Mouse (Mus musculus) liver, postnatal 0 days (tissue): ENCODE measurements around the gene Cog1. TPM values are rescaled to one million over a fixed set of nuclear protein-coding genes. Genes with fewer than 3 reads are reported as not detected.

Experiments used
- ATAC-seq: fragments of 200-750 bp; cut with Nextera tagmentation; 2 replicates; pipeline ENCODE4 v1.8.0; 2017; ENCODE audit warnings: mild to moderate bottlenecking, moderate library complexity
- DNase-seq: peaks from one replicate; pipeline ENCODE4 v3.0.0-alpha.2; 2016
- H3K27ac ChIP-seq: fragments of 300-500 bp; sonication (generic); 2 replicates; pipeline ENCODE4 v1.5.1; 2014; ENCODE audit warnings: antibody characterized with exemption, moderate library complexity, mild to moderate bottlenecking, low read depth
- H3K27me3 ChIP-seq: fragments of 300-500 bp; sonication (generic); 2 replicates; pipeline ENCODE4 v1.6.1; 2014; ENCODE audit warnings: low read length, control low read depth, mixed read lengths; ENCODE audit not compliant: insufficient read depth
- H3K36me3 ChIP-seq: fragments of 300-500 bp; sonication (generic); replicated peaks from 2 replicates; pipeline ENCODE4 v1.6.1; 2014; ENCODE audit warnings: mild to moderate bottlenecking, control low read depth, low read length, moderate library complexity, mixed read lengths; ENCODE audit not compliant: insufficient read depth
- H3K4me1 ChIP-seq: fragments of 300-500 bp; sonication (generic); 2 replicates; pipeline ENCODE4 v1.6.1; 2014; ENCODE audit warnings: antibody characterized with exemption, mild to moderate bottlenecking, control low read depth; ENCODE audit not compliant: insufficient read depth
- H3K4me2 ChIP-seq: fragments of 300-500 bp; sonication (generic); 2 replicates; pipeline ENCODE4 v1.6.1; 2014; ENCODE audit warnings: low read depth, mild to moderate bottlenecking, low read length, moderate library complexity, mixed read lengths
- H3K4me3 ChIP-seq: fragments of 300-500 bp; sonication (generic); 2 replicates; pipeline ENCODE4 v1.5.1; 2014; ENCODE audit warnings: low read depth, low read length
- H3K9ac ChIP-seq: fragments of 300-500 bp; sonication (generic); replicated peaks from 2 replicates; pipeline ENCODE4 v1.6.1; 2014; ENCODE audit warnings: mild to moderate bottlenecking, moderate library complexity
- H3K9me3 ChIP-seq: fragments of 300-500 bp; sonication (generic); 2 replicates; pipeline ENCODE4 v1.6.1; 2016; ENCODE audit warnings: mild to moderate bottlenecking, control low read depth, low read length, mixed read lengths
- CTCF ChIP-seq: sonication (generic); IDR thresholded peaks from 2 replicates; pipeline ENCODE4 v1.5.1; 2016; ENCODE audit warnings: antibody characterized with exemption, low read depth
- EP300 ChIP-seq: IDR thresholded peaks from 2 replicates; pipeline ENCODE4 v1.6.1; 2016; ENCODE audit warnings: antibody characterized with exemption, low read depth, mild to moderate bottlenecking
- WGBS: fragments of 180-500 bp; shearing (Covaris S2); extraction: QIAGEN DNeasy Blood & Tissue Kit; methylation state at CpG from one replicate; pipeline ENCODE4 v1.1.7; 2014; ENCODE audit not compliant: insufficient replicate concordance; 5-methylcytosine and 5-hydroxymethylcytosine counted together
- polyA plus RNA-seq: library from polyadenylated mRNA; unstranded; fragments of >200 nt; fragmentation: Nextera tagmentation; extraction: Ambion mirVana; gene quantifications from 2 replicates; pipeline ENCODE4 v1.2.1, GENCODE M21; 2015

Gene Cog1
- polyA plus RNA-seq, 1 experiment from 2014 or later: 7.1 TPM

DNA sequence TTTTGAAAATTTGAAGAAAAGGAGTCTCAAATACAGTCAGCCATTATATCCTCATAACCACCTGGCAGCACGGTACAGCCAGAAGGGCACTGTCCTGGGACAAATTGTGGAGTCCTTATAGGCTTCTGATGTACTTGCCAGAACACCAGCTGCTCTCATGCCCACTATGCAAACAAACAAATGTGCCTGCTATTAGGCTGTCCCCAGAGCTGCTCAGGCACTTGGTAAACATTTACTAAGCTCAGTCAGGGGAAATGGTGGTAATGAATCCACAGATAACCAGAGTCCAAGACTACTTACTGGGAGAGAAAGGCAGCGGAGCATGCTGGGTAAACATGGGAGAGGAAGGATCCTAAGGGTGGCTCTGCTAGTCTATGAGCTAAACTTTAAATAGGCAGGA is 18.2 kb downstream of the Cog1 start:
- 64% methylated on average over 2 of the region's 2 CpGs for WGBS
- H3K4me1 ChIP-seq: peaks cover 28% of the 10 kb centered on the region
- H3K27ac ChIP-seq: peak overlapping the region; percentile 36
- H3K9ac ChIP-seq: no peak overlapping the region
- DNase-seq: no peak
- no peak for TF ChIP-seq EP300
- no peak for TF ChIP-seq CTCF
- H3K4me2 ChIP-seq: 0 out of 2 replicates have a peak overlapping the region, but pooled peaks have one; percentile 5
- H3K36me3 ChIP-seq: peaks cover 41% of the 10 kb centered on the region
- no peak overlapping the region for H3K4me3 ChIP-seq
- H3K9me3 ChIP-seq: no peaks in the 10 kb centered on the region
- no peaks in the 10 kb centered on the region for H3K27me3 ChIP-seq
- ATAC-seq: peak; percentile 47; the same call in 1 of the 2 replicates

DNA sequence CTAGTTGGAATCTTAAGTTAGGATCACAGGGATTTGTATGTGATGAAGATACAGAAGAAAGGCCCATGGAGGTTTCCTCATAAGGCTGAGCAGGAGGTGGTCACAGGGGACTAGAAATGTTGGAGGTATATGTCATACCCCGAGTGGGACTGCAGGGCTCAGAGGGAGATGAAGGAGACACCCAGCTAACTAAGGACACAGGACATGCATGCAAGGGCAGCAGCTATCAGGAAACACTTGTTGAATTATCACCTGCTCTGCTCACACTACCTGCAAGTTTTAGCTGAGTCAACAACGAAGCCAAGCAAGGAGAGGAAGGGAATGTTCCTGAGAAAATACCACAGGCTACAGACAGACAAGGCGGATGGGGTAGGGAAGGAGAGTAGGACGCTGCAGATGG is 18.7 kb downstream of the Cog1 start:
- Histone ChIP-seq H3K4me1 (peaks cover 28% of the 10 kb centered on the region), H3K4me2 (no peak overlapping the region), H3K27me3 (no peaks in the 10 kb centered on the region), H3K9ac (no peak overlapping the region), H3K4me3 (no peak overlapping the region), H3K9me3 (no peaks in the 10 kb centered on the region), H3K36me3 (peaks cover 40% of the 10 kb centered on the region), H3K27ac (peak overlapping the region; percentile 36; the same call in 1 of the 2 replicates)
- WGBS: 59% methylated on average over 4 of the region's 4 CpGs
- DNase-seq (no peak), ATAC-seq (no peak)
- TF ChIP-seq CTCF (no peak), EP300 (no peak)

GRCm38 (mm10) chr11:113668857-113669256 is 19.9 kb downstream of the Cog1 start:
- Histone ChIP-seq H3K4me1 (peaks cover 28% of the 10 kb centered on the region), H3K36me3 (peaks cover 41% of the 10 kb centered on the region)

GRCm38 (mm10) chr11:113669711-113670110 is 20.7 kb downstream of the Cog1 start:
- Histone ChIP-seq H3K4me1 (peaks cover 28% of the 10 kb centered on the region), H3K27ac (no peak overlapping the region), H3K9me3 (no peaks in the 10 kb centered on the region), H3K36me3 (peaks cover 41% of the 10 kb centered on the region), H3K9ac (no peak overlapping the region), H3K4me3 (no peak overlapping the region), H3K27me3 (no peaks in the 10 kb centered on the region), H3K4me2 (no peak overlapping the region)
- ATAC-seq (no peak; the same call in 1 of the 2 replicates), DNase-seq (no peak)
- TF ChIP-seq EP300 (no peak), CTCF (no peak)
- 53% methylated on average over 4 of the region's 4 CpGs for WGBS

More at GRCm38 (mm10) chr11:113668857-113669256, 19.9 kb downstream of the Cog1 start:
- H3K27me3 ChIP-seq: no peaks in the 10 kb centered on the region
- no peak for DNase-seq
- H3K27ac ChIP-seq: no peak overlapping the region
- no peaks in the 10 kb centered on the region for H3K9me3 ChIP-seq
- WGBS: 75% methylated on average over 5 of the region's 5 CpGs
- H3K4me2 ChIP-seq: no peak overlapping the region
- ATAC-seq: no peak
- H3K4me3 ChIP-seq: no peak overlapping the region
- TF ChIP-seq CTCF: no peak
- TF ChIP-seq EP300: no peak
- no peak overlapping the region for H3K9ac ChIP-seq

- Histone ChIP-seq H3K4me1 (peaks cover 11% of the 10 kb centered on the region), H3K4me2 (no peak overlapping the region), H3K9me3 (no peaks in the 10 kb centered on the region), H3K36me3 (peaks cover 53% of the 10 kb centered on the region), H3K27ac (no peak overlapping the region), H3K9ac (no peak overlapping the region), H3K4me3 (no peak overlapping the region), H3K27me3 (no peaks in the 10 kb centered on the region)
- DNase-seq: no peak
- TF ChIP-seq CTCF (no peak), EP300 (no peak)
- no peak for ATAC-seq
- WGBS: 94% methylated on average over 4 of the region's 4 CpGs
Observed at GRCm38 (mm10) chr11:113673614-113674013, 24.6 kb downstream of the Cog1 start.

- Histone ChIP-seq H3K9me3 (no peaks in the 10 kb centered on the region), H3K9ac (no peak overlapping the region), H3K4me3 (no peak overlapping the region), H3K27me3 (no peaks in the 10 kb centered on the region), H3K27ac (no peak overlapping the region), H3K4me2 (no peak overlapping the region), H3K36me3 (peaks cover 55% of the 10 kb centered on the region), H3K4me1 (peaks cover 10% of the 10 kb centered on the region)
- 93% methylated on average over 5 of the region's 5 CpGs for WGBS
- no peak for DNase-seq
- TF ChIP-seq EP300 (no peak), CTCF (no peak)
- ATAC-seq: no peak
Observed at GRCm38 (mm10) chr11:113674595-113674994, 25.6 kb downstream of the Cog1 start.

DNA sequence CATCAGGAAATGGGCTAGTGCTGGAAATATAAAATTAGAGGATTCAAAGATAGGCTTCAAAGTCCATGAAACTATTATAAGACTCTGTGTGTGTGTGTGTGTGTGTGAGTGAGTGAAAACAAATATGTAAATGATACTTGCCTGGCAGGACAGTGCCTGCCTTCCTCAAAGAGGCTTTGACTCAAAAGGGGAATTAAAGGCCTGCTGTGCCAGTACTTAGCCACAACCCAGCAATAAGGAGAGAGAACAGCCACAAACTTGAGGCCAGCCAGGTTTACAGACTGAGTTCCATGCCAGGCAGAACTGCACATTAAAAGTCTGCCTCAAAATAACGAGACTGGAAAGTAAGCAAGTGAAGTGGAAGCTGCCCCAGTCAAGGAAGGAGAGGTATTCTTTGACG is 27.9 kb downstream of the Cog1 start:
- H3K4me3 ChIP-seq: no peak overlapping the region
- TF ChIP-seq CTCF (no peak), EP300 (no peak)
- ATAC-seq (no peak), DNase-seq (no peak)
- H3K9ac ChIP-seq: no peak overlapping the region
- peaks cover 43% of the 10 kb centered on the region for H3K36me3 ChIP-seq
- H3K4me1 ChIP-seq: peaks cover 18% of the 10 kb centered on the region
- no peak overlapping the region for H3K4me2 ChIP-seq
- H3K9me3 ChIP-seq: no peaks in the 10 kb centered on the region
- H3K27me3 ChIP-seq: no peaks in the 10 kb centered on the region
- WGBS: 83% methylated on average over 2 of the region's 2 CpGs
- no peak overlapping the region for H3K27ac ChIP-seq
